Mouse (Mus musculus) CD8-positive naive resting alpha-beta T cell, adult 2 months (primary cell): Measurements from ENCODE around the gene Vpreb3.

Experiments
- DNase-seq, 2 experiments: peaks; one replicate each; pipeline ENCODE4 v3.0.0; 2022; ENCODE audit warnings: low read depth in 2 of 2, low spot score in 2 of 2

The Vpreb3 gene

DNA sequence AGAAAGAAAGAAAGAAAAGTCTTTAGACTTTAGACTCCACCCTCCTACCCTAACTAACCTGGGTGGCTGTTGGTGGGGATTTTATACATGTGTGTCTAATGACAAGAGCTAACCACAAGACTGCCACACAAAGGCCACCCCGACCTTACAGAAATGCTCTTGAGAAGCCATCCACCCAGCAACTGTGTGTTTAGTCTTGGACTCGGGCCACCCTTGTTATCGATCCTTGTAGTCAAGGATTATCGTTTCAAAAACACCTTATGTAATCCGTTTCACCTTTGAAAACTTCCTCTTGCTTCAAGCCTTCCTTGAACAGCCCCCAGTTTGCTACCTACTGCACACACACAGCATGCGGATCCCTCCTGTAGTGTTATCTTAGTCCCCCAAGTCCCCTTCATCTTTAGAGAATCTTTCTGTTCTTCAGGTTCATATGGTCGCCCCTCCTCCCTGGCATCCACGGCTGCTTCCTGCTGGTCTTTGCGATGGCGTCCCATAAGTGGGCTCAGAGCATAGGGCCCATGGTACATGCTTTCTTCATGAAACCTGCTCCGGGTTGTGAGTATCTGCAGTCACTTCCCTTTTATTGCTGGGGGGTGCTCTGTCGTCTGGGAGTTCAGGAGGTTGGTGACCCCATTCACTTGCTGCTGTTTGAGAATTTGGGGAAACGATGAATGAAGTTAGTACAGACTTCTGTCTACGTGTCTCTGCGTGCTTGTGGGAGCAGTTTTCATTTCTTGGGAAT is at the start of gene Vpreb3:
Vpreb3 (plus strand) TSS at position 322 of the 742 bp plus-strand sequence.
- no peak for DNase-seq

DNA sequence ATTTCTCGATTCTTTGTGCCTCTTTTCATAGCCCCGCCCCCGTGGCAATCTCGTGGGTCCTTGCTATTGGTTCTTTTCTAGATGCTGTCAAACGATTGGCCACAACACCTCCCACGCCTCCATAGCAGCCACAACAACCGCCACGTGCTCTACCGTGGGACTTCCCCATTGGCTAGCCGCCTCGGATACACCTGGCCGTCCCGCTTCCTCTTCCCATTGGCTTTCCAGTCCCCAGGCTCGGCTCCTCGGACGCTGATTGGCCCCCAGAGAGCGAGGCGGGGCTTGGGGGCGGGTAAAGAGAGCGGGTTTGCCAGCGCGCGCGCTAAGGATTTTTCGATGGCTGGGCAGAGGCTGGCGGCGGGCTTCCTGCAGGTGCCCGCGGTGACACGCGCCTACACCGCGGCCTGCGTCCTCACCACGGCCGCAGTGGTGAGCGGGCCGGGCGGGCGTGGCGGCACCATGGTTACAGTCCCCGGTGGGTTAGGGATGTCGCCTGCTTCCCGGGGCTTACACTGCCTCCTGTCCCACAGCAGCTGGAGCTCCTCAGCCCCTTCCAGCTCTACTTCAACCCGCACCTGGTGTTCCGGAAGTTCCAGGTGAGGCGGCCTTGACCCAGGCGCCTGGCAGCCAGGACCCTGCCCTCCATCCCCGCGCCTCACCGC is 49.6 kb upstream of the Vpreb3 start, which contains the start of gene Derl3:
Derl3 (plus strand) TSS at position 325 of the 662 bp plus-strand sequence.
- DNase-seq: peak; percentile 95 to 96

DNA sequence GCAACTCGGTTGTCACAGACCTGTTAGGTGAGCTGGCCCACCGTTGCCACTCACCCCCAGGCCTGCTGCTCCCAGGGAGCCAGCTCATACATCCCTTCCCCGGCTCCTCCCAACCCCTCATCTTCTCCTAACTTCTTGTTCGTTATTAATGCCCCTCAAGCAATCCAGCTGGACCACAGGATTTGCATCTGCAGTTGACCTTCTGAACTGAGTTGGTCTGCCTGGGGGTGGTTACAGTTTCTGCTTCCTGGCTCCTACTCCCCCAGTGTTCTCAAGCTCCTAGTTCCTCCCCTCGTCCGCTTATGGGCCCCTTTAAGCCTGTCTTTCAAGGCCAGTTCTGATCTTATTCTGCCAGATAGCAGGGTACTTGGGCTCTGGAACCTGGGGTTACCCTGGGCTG is 48.3 kb upstream of the Vpreb3 start:
- no peak for DNase-seq

DNA sequence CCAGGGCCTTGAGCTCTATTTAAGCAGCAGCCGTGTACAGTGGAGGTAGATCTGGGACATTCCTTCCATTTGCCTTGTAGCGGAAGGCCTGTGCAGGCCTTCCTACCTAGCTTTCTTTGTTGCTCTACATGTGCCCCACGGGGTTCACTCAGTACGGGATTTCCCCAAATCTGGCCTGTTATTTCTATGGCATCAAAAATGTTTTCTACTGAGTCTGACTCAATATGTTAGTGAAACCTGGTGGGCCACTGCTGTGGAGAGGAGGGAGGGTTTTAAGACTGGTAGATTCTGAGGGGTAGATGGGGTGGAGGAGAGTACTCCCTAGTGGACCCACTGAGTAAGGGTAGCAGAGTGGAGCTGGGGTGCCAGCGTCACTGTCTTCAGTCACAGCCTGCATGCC is 47.1 kb upstream of the Vpreb3 start:
- DNase-seq: no peak

DNA sequence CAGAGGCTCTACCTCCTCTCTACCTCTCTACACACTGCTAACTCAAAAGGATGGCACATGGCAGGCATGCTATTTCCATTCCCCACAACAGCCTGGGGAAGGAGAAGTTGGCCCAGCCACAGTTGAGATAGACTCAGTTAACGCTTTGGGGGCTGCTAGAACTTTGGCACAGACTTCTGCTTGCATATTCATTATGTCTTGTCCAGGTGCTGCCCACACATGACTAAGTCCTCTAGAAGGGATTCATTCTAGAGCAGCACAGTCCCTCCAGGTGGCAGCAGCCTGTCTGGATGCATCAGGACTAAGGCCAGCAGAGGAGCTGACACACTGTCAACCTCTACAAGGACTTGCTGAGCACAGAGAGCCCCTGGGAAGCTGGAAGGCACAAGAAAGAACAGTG is 46.6 kb upstream of the Vpreb3 start:
- no peak for DNase-seq

DNA sequence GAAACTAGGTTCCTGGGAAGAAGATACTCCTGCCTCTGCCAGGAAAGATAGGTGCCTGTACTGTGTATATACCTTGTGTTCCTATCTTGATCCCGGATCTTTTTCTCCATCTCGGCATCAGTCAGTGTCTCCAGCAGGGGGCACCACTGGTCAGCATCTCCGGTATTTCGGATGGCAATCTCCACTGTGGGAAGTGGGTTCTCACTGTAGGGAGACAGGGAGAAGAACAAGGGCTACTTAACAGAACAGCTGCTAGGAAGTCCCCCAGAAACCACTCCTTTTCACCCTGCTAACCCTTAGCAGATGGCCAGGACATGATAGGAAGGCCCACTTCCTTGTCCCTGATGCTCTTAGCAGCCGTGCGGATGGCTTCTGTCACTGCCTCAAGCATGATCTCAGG is 45.5 kb upstream of the Vpreb3 start:
- DNase-seq: peak; percentile 29 to 31

DNA sequence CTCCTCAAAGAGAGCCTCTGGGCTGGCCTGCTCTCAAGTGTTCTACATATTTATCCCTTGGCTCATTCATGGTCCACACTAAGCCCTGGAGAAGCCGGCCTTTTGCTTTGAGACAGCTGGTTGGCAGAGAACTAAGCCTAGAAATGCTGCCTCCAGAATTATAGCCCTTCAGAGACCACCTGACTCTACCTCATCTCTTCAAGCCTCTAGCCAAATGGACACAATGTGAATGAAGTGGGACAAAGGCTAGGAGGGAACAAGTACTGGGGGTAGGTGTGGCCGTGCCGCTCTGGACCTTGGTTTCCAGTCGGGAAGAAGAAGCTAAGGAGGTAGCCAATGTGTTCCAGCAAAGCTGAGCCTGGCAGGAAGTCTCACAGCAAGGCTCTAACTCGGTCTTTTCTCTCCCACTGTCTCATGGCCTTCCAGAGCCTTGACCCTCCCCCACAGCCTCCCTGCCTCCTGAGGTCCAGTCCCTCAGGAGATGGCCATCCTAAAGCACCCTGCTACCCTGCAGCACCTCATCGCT is 44.8 kb upstream of the Vpreb3 start:
- DNase-seq: no peak

DNA sequence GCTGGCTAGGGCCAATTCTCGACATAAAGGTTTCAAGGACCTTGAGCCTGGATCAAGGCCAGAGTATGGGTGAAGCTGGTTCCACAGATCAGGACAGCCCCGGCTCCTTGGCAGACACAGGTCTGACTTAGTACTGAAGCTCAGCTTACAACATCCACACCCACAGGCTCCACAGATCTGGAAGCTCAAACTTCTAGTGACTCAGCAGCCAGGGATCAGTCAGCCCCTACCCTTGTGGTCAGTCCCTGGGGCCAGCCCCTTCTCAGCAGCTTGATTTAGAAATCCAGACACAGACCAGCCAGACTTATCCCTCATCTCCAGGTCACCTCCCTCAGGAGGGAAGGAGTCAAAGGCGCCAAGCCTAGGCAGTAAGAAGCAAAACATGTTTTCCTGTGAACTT is 44.0 kb upstream of the Vpreb3 start:
- DNase-seq: no peak

DNA sequence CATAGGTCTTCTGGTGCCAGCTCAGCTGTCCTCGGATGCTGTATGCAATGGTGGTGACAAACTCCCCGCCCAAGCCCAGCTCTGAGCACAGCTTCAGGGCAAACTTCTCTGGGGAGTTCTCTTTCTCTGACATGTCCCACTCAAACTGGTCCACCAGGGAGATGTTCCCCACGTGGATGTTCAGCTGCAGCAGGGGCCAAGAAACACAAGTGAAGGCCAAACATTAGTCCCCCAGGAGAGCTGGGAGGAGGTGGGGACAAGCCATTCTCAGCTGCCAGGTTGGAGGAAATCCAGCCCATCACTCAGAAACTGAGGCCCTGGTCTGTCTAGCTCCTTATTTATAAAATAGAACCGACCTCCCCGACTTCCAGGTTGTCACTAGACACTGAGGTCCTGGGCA is 38.5 kb upstream of the Vpreb3 start:
- no peak for DNase-seq

DNA sequence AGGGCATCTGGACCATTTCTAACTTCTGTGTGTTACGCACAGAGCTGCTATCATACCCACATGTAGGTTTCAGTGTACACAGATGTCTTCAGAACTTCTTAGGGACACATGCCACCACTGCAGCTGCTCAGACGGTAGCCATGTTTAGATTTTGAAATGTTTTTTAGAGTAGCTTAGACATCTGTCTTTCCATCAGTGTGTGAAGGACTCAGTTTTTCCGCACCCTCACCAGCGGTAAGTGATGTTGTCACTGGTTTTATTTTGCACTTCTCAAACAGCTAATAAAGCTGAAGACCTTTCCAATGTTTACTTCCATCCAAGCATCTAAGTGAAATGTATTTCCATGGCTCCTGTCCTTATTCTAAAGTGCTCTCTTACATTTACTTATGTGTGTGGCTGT is 36.0 kb upstream of the Vpreb3 start:
- DNase-seq: no peak

DNA sequence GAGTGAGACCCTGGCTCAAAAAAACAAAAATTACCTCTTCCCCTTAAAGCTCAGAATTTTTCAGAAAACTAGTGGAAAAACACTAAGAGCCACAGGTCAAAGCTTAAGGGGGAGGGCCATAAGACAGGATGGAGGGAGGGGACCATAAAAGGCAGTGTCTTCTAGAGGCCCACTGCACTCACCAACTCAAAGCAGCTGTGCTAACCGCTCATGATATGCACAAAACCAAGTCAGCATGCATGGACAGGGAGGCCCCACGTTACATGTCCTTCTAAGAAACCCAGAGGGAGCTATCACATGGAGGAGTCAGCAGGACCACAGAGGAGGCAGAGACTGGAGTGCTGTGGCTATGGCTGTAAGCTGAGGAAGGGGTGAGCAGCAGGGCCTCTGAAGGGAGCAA is 32.2 kb upstream of the Vpreb3 start:
- no peak for DNase-seq

DNA sequence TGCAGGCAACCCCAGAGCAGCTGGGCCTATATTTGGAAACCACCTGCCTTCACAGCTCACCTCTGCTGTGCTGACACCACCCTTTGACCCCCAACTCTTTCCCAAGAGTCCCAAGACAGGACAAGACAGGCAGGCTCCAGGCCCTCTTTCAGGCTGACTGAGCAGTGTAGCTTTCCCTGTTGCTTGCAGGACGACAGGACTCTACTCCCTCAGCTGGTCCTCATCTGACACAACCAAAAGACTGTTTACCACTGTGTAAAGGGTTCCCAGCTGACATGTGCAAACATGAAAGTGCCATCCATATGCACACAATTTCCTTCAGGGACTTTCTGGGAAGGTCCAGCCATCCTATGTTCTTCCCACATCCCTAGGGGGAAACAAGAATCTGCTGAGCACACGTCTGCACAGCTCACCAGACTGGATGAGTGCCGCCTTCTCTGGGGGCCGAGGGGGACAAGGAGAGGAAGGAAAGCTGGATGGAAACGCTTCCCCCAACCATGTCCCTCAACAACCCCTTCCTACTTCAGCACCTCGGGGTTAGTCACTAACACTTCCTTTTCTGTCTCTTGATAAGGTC is 29.8 kb upstream of the Vpreb3 start:
- DNase-seq: no peak

DNA sequence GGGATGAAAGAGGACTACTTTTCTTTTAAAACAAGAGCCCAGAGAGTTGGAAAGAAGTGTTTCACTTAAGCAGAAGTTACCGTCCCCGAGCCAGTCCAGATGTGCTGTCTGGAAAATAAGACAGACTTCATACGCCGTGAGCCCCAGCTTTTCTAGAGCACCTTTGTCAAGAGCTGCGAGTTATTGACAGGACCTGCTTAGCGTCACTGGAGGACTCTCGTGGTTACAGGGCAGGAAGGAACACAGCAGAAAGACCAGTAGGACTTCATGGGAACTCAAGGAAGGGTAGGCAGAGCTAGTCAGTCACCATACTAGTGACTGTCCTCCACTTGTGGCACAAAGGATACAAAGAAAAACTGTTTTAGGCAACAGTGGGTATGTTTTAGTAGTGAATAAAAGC is 27.3 kb upstream of the Vpreb3 start:
- no peak for DNase-seq

DNA sequence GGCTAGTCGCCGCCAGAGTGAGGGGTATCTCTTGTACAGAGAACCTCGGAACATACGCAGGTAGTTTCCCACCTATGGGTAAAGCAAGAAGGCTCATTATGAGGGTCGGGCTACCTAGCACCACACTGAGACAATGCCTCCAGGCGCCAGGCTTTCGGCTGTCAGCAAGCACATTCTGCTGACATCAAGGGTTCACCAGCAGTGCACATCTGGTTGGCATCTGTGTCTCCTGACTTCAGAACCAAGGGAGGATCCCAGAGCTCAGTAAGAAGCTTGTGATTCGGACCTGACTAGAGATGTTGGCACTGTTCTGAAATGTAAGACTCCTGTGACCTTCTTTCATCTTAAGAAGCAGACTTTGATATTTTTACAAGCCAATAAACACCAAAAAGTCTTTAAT is 26.0 kb upstream of the Vpreb3 start:
- DNase-seq: no peak

DNA sequence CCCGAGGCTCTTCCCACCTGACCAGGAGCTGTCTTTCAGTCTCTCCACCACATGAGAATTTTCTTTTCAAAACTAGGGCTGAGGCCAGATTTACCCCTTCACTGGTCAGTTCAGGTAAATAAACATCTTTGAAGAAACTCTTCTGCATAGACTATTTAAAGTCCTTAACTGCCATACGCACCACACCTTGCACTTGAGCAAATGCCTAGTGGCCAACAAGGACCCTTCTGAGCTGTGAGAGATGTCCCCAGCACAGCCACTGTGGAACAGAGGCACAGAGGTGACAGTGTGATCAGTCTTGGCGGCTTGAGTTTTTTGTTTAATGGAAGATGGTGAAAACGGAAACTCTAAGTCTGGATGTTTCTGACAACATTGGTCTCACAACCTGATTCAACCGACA is 23.8 kb upstream of the Vpreb3 start:
- no peak for DNase-seq

DNA sequence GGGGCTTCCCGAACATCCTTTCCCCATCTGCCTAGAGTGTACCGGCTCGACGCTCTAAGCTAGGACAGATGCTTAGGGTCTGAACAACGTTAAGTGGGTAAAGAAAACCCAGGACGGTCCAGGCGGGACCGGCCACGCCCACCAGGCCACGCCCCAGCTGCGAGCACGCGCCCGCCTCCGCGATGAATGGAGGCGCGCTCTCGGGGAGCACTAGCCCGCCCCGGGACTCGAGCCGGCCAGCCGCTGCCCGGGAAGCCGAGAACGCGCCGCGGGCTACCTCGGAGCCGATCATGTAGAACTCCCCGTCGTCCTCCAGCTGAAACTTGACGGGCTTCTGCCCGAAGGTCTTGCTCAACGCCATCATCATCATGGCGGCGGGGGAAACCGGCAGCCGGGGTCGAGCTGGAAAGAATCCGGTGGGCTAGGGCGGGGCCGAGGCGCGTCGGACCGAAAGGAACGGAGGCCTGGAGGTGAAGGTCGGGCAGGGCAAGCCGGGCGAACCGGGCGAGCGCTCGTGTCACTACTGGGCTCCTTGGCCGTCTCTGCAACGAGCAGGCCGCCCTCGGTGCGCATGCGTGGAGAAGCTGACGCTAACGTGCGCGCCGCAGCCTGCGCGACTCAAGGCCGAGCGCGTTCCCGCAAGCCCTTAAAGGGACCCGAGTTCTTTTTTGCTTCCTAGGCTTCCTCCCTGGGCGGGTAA is 21.7 kb upstream of the Vpreb3 start, which contains the start of gene Smarcb1:
Smarcb1 (minus strand) TSS at position 592 of the 700 bp plus-strand sequence.
- DNase-seq: peak; percentile 88 to 93

DNA sequence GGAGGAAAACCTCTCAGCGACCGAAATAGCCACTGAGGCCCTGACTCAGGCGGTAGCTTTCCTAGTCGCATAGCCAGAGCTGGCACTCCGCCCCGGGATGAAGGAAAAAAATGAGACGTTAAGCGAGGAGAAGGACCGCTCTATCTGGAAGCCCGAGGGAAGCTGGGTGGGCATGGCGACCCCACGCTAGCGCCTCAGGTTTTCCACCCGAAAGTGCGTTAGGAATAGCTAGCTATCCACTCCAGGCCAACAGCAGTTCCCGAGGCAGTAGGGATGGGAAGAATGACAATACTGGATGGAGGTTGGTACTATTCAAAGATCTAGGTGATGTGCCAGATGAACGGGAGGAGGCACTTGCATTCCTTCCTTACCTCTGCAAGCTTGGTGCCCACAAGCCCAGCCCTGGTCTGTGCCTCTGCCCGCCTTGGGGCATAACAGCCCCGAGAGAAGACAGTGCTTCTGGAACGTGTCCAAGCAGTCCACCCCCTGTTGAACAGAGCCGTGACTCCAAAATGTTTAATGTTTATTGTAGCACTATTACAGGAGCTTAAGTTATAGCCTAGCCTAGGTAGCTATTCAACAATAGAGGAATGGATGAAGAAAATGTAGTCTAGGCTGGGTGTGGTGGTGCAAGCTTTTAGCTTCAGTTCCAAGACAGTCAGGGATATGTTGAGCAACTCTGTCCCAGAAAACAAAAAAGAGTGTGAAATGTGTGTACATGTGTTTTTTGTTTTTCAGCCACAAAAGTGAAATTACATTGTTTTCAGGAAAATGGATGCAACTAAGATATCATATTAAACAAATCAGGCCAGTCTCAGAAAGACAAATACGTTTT is 20.9 kb upstream of the Vpreb3 start:
- DNase-seq: peak in 1 of 2 experiments; percentile 10

DNA sequence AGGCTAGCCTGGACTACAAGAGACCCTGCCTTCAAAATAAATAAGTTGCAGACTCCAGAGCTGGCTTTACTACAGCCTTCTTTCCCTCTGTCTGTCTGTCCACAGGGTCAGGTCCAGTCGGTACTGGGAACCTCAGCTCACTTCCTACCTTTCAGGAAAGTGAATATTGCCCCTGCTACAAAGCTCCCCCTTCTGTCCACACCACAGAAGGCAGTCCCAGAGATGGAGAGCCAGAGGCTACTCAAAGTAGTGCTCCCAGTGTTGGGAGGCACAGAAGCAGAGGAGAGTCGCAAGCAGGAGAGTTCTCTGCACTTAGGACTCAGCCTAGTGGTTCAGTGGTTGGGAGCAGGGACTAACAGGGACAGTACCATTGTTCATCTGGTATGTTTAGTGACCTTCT is 18.5 kb upstream of the Vpreb3 start:
- DNase-seq: no peak

DNA sequence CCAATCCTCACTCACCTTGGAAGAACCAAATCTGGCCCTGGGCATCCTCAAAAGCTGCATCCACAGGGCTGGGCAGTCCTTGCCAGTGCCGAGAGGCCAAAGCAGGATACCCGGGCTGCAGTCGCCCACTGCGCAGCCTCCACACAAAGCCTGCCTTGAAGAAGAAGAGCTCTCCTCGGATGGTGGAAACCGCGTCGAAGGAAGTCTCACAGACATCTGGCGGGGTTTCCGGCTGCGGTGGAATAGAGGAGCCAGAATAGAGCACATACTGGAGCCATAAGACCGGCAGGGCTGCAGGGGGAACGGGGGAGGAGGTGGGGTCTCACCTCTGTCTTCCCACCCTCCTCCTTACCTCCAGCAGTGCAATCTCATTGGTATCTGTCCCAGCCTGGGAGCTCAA is 16.5 kb upstream of the Vpreb3 start:
- DNase-seq: no peak

DNA sequence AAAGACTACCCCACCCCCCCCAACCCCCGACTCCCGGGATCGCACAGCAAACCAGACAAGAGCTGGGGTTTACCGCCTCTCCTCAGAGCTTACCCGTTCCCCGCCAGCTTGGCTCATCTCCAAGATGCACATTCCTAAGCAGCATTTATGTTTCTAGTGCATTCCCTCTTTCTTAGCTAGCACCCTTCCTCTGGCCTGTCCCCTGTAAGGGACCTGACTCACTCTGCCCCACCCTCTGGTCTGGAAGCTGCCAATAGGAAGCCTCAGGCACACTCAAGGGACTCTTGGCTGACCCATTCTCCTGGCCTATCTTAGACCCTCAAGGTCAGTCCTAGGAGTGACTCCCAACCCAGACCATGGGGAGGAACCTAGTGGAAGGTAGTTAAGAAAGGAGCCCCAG is 12.6 kb upstream of the Vpreb3 start:
- DNase-seq: no peak

DNA sequence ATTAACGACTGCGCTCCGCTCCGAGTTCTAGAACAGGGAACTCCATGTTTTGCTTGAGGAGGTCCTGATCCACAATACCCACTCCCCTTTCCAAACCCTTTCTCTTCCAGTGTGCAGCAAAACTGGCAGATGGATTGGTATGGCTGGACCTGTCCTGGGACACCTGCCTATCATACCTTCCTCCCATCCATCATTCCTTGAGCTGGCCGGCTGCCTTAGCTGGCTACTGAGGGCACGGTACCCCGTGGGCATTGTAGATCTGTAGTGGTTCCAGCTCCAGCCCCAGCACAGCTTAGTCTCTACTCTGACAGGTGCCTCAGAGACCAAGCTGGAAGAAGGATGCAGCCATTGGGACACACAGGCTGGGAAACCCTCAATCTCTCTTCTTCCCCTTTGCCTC is 11.5 kb upstream of the Vpreb3 start:
- DNase-seq: no peak
